Mouse (Mus musculus) cerebellum, adult 2 months (tissue): ENCODE data around the gene Kynu.

Experiments
- CTCF ChIP-seq: fragments of 200-500 bp; IDR thresholded peaks from 2 replicates; pipeline ENCODE4 v1.5.1; 2011; ENCODE audit warnings: low read depth, mild to moderate bottlenecking, control low read depth, low read length, moderate library complexity, borderline replicate concordance; ENCODE audit not compliant: insufficient read depth
- POLR2A ChIP-seq: fragments of 200-500 bp; IDR thresholded peaks from 2 replicates; pipeline ENCODE4 v1.6.1; 2011; ENCODE audit warnings: low read length, control low read depth, borderline replicate concordance; ENCODE audit not compliant: insufficient read depth

DNA sequence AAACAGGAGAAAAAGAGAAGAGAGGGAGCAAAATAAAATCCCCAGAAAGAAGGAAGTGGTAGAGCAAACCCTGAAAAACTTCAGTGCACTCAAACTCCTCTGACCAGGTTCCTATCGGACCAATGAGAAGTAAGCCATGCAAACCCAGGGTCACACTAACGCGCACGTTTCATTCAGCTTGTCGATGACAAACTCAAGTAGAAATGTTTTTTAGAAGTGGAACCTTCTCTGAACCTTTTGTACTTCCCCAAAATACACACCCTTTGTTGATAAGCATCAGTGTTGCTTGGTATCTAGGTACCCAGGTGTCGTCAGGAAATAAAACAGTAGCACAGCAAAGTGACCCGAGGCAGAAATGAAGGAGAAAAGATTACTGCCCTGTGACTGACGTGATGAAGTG lies 172.6 kb downstream of the Kynu start:
- TF ChIP-seq CTCF = no peak
- no peak for TF ChIP-seq POLR2A
